Mouse (Mus musculus): ENCODE measurements around the gene Siglecf. TPM values are rescaled to one million over a fixed set of nuclear protein-coding genes. Genes with fewer than 3 reads are reported as not detected.
"Not testable (repeated sequence)": the region's sequence is repeated elsewhere in the genome, so short reads cannot be mapped to it uniquely, and the experiment has no call there.

Gene Siglecf
- polyA plus RNA-seq, 1 experiment from 2014 or later: 0.54 TPM

DNA sequence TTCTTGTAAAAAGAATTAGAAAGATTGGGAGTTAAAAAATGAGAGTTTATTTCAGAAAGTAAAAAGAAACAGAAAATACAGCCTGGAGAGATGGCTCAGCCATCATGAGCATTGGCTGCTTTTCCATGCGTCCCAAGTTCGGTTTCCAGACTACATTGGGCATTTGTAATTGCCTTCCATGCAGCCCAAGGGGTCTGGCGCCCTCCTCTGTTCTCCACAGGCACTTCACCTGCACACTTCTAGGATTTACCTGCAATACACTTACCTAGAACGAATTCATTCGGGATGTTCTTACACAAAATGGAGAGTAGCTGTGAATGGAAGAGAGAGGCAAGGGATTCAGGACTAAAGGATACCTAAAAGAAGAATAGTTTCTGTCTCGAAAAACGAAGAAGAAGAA lies 17.9 kb upstream of the Siglecf start:
- Histone ChIP-seq H3K4me2 (no peak overlapping the region), H3K4me1 (ENCODE audit: control insufficient read depth, insufficient read depth, low read length) (no peaks in the 10 kb centered on the region), H3K36me3 (ENCODE audit: control insufficient read depth, insufficient read depth, low read length) (no peaks in the 10 kb centered on the region), H3K27ac (ENCODE audit: low read depth, low read length) (no peak overlapping the region), H3K9me3 (replicated peaks; ENCODE audit: control insufficient read depth, low read length) (no peaks in the 10 kb centered on the region), H3K4me3 (ENCODE audit: low read depth, low read length) (no peak overlapping the region), H3K9ac (ENCODE audit: low read depth, low read length) (no peak overlapping the region), H3K27me3 (ENCODE audit: control insufficient read depth, insufficient read depth, low read length) (no peaks in the 10 kb centered on the region)
- 29% methylated on average over 5 of the region's 7 CpGs for WGBS (ENCODE audit: insufficient replicate concordance)
- ATAC-seq (replicated peaks; ENCODE audit: insufficient number of reproducible peaks, low FRiP score, low TSS enrichment): no peak

DNA sequence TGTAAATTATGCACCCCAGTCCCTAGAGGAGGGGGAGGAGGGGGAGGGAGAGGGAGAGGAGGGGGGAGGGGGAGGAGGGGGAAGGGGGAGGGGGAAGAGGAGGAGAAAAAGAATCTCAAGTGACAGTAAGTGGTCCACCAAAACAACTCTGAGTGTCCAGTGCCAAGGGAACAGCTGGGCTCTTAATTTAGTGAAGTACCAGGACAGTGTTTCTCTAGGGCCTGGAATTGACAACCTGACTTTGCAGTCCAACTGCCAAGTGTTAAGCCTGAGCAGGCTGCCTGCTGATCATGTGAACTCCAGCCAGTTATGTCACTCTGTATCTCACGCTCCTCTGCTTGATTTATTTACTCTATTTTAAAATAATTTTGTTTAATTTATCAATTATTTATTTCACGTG lies 17.2 kb upstream of the Siglecf start:
- Histone ChIP-seq H3K4me3 (ENCODE audit: low read depth, low read length) (no peak overlapping the region), H3K27ac (ENCODE audit: low read depth, low read length) (no peak overlapping the region), H3K9me3 (replicated peaks; ENCODE audit: control insufficient read depth, low read length) (no peaks in the 10 kb centered on the region), H3K9ac (ENCODE audit: low read depth, low read length) (no peak overlapping the region), H3K36me3 (ENCODE audit: control insufficient read depth, insufficient read depth, low read length) (no peaks in the 10 kb centered on the region), H3K4me2 (no peak overlapping the region), H3K4me1 (ENCODE audit: control insufficient read depth, insufficient read depth, low read length) (no peaks in the 10 kb centered on the region), H3K27me3 (ENCODE audit: control insufficient read depth, insufficient read depth, low read length) (no peaks in the 10 kb centered on the region)
- WGBS (ENCODE audit: insufficient replicate concordance): 56% methylated on average over 2 of the region's 2 CpGs
- ATAC-seq (replicated peaks; ENCODE audit: insufficient number of reproducible peaks, low FRiP score, low TSS enrichment): no peak

DNA sequence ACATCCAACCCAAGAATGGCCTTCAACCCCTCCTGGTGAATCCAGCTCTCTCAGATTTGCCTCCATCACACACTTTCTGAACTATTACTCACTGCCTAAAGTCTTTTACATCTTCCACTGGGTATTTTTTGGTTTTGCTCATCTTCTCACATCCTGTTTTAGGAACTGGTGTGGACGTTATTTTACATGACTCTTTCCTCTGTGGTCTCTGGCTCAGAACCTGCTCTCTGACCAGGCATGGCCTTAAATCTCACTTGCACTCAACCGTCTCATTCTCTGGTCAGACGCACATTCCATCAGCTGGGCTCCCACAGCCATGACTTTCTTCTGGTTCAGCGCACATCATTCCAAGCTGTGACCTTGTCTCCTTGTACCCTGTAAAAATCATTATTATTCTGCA lies 10.4 kb upstream of the Siglecf start:
- Histone ChIP-seq H3K36me3 (ENCODE audit: control insufficient read depth, insufficient read depth, low read length) (no peaks in the 10 kb centered on the region), H3K27me3 (ENCODE audit: control insufficient read depth, insufficient read depth, low read length) (no peaks in the 10 kb centered on the region), H3K4me3 (ENCODE audit: low read depth, low read length) (no peak overlapping the region), H3K4me2 (no peak overlapping the region), H3K4me1 (ENCODE audit: control insufficient read depth, insufficient read depth, low read length) (no peaks in the 10 kb centered on the region), H3K9me3 (replicated peaks; ENCODE audit: control insufficient read depth, low read length) (no peaks in the 10 kb centered on the region), H3K9ac (ENCODE audit: low read depth, low read length) (no peak overlapping the region), H3K27ac (ENCODE audit: low read depth, low read length) (no peak overlapping the region)
- 81% methylated on average over 4 of the region's 4 CpGs for WGBS (ENCODE audit: insufficient replicate concordance)
- ATAC-seq (replicated peaks; ENCODE audit: insufficient number of reproducible peaks, low FRiP score, low TSS enrichment): no peak

DNA sequence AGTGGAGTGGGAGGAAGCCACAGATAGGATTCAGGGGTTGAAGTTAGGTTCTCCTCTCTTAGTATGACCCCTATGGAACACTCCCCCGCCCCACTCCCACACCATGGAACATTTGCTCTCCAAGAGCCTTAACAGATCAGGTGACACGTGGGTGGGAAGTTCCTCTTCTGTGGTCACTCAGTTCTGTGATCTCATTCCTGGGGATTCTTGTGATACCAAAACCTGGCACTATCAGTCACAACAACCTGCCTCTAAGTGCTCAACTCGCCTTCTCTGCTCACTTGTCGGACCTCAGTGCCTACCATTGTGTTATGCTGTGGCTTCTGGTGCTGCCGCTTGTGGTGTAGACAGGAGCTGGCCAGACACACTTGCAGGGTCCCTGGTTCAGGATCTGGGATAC lies 8.0 kb upstream of the Siglecf start:
- Histone ChIP-seq H3K4me3 (ENCODE audit: low read depth, low read length) (no peak overlapping the region), H3K4me1 (ENCODE audit: control insufficient read depth, insufficient read depth, low read length) (no peaks in the 10 kb centered on the region), H3K27me3 (ENCODE audit: control insufficient read depth, insufficient read depth, low read length) (no peaks in the 10 kb centered on the region), H3K9me3 (replicated peaks; ENCODE audit: control insufficient read depth, low read length) (no peaks in the 10 kb centered on the region), H3K27ac (ENCODE audit: low read depth, low read length) (no peak overlapping the region), H3K4me2 (no peak overlapping the region), H3K9ac (ENCODE audit: low read depth, low read length) (no peak overlapping the region), H3K36me3 (ENCODE audit: control insufficient read depth, insufficient read depth, low read length) (no peaks in the 10 kb centered on the region)
- no peak for ATAC-seq (replicated peaks; ENCODE audit: insufficient number of reproducible peaks, low FRiP score, low TSS enrichment)
- WGBS (ENCODE audit: insufficient replicate concordance): 58% methylated on average over 5 of the region's 5 CpGs

DNA sequence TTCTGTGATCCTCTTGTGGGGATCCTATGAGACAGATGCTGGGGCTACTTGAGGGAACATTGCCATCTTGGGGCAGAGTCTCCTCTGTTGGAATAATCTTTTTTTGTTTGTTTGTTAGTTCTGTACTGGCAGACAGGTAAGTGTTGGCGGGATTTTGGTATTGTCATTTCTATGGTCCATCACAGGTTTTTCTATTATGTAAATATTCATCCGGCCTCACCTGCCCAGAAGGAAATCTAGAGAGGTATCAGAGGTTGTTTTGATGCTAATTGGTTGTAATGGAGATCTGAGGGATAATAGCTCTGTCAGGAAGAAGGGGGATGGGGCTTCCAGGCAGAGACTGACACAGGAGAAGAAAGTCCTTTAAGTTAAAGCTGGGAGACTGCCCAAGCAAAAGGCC lies 7.1 kb upstream of the Siglecf start:
- H3K4me3 ChIP-seq (ENCODE audit: low read depth, low read length): no peak overlapping the region
- no peak for ATAC-seq (replicated peaks; ENCODE audit: insufficient number of reproducible peaks, low FRiP score, low TSS enrichment)
- 69% methylated on average over 2 of the region's 2 CpGs for WGBS (ENCODE audit: insufficient replicate concordance)

DNA sequence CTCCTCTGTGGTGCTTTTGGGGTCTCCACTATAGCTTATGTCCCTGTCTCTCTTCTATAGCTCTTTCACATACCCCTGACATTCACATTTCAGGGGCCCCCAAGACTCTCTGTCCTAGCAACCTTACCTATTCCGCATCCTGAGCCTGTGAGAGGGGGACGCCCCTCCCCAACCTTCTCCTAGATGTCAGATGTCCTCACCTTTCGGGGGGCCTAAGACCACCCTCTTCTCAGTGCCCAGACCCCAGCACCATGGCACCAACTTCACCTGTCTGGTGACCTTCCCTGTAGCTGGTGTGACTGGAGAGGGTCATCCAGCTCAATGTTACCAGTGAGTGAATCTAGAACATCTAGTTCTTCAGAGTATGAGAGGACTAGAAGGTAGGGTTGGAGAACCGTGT lies 6.7 kb upstream of the Siglecf start:
- 70% methylated on average over 4 of the region's 4 CpGs for WGBS (ENCODE audit: insufficient replicate concordance)
- ATAC-seq (replicated peaks; ENCODE audit: insufficient number of reproducible peaks, low FRiP score, low TSS enrichment): no peak

More for the DNA sequence above, 7.1 kb upstream of the Siglecf start:
- no peaks in the 10 kb centered on the region for H3K27me3 ChIP-seq (ENCODE audit: control insufficient read depth, insufficient read depth, low read length)
- no peak overlapping the region for H3K4me2 ChIP-seq
- no peaks in the 10 kb centered on the region for H3K9me3 ChIP-seq (replicated peaks; ENCODE audit: control insufficient read depth, low read length)
- H3K36me3 ChIP-seq (ENCODE audit: control insufficient read depth, insufficient read depth, low read length): no peaks in the 10 kb centered on the region
- no peak overlapping the region for H3K27ac ChIP-seq (ENCODE audit: low read depth, low read length)
- no peaks in the 10 kb centered on the region for H3K4me1 ChIP-seq (ENCODE audit: control insufficient read depth, insufficient read depth, low read length)
- H3K9ac ChIP-seq (ENCODE audit: low read depth, low read length): no peak overlapping the region

DNA sequence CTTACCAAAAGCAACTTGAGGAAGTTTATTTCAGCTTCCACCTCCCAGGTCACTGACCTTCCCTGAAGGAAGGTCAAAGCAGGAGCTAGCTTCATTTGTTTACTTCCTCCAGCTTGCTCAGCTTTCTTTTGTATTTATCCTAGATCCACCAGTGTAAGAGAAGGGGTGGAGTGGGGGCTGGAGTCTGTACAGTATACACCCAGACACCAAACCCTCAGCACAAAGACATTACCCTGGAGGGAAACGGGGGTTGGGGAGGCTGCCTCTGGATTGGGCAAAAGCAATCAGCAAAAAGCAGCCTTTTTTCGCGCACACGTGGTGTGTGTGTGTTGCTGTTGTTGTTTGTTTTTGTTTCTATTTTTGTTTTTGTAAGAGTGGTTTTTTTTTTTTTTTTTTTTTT lies 5.0 kb upstream of the Siglecf start:
- no peaks in the 10 kb centered on the region for H3K9me3 ChIP-seq (replicated peaks; ENCODE audit: control insufficient read depth, low read length)
- no peak overlapping the region for H3K4me2 ChIP-seq
- H3K4me3 ChIP-seq (ENCODE audit: low read depth, low read length): no peak overlapping the region
- ATAC-seq (replicated peaks; ENCODE audit: insufficient number of reproducible peaks, low FRiP score, low TSS enrichment): no peak
- 66% methylated on average over 4 of the region's 4 CpGs for WGBS (ENCODE audit: insufficient replicate concordance)
- H3K4me1 ChIP-seq (ENCODE audit: control insufficient read depth, insufficient read depth, low read length): no peaks in the 10 kb centered on the region
- H3K36me3 ChIP-seq (ENCODE audit: control insufficient read depth, insufficient read depth, low read length): no peaks in the 10 kb centered on the region
- no peaks in the 10 kb centered on the region for H3K27me3 ChIP-seq (ENCODE audit: control insufficient read depth, insufficient read depth, low read length)
- H3K27ac ChIP-seq (ENCODE audit: low read depth, low read length): no peak overlapping the region
- no peak overlapping the region for H3K9ac ChIP-seq (ENCODE audit: low read depth, low read length)

More for the DNA sequence above, 6.7 kb upstream of the Siglecf start:
- Histone ChIP-seq H3K27me3 (ENCODE audit: control insufficient read depth, insufficient read depth, low read length) (no peaks in the 10 kb centered on the region), H3K4me3 (ENCODE audit: low read depth, low read length) (no peak overlapping the region), H3K27ac (ENCODE audit: low read depth, low read length) (no peak overlapping the region), H3K4me2 (no peak overlapping the region), H3K4me1 (ENCODE audit: control insufficient read depth, insufficient read depth, low read length) (no peaks in the 10 kb centered on the region), H3K9ac (ENCODE audit: low read depth, low read length) (no peak overlapping the region), H3K36me3 (ENCODE audit: control insufficient read depth, insufficient read depth, low read length) (no peaks in the 10 kb centered on the region), H3K9me3 (replicated peaks; ENCODE audit: control insufficient read depth, low read length) (no peaks in the 10 kb centered on the region)

DNA sequence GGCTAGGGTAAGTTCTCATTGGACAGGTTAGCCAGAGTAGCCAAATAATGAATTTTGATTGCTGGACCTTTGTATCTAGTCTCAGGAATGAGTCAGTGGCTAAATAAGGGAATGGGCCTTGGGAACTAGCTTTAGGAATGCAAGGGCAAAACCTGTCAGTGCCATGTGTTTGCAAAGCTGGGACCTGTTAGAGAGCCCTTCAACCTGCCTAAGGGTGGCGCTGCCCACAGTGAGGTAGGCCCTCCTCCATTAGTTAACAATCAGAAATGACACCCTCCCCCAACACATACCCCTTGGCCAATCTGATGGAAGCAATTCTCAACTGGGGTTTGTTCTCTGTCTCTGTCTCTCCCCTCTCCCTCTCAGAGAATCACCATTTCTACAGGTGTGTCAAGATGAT lies 4.6 kb upstream of the Siglecf start:
- Histone ChIP-seq H3K4me3 (ENCODE audit: low read depth, low read length) (no peak overlapping the region), H3K4me2 (no peak overlapping the region), H3K27me3 (ENCODE audit: control insufficient read depth, insufficient read depth, low read length) (no peaks in the 10 kb centered on the region), H3K9ac (ENCODE audit: low read depth, low read length) (no peak overlapping the region), H3K27ac (ENCODE audit: low read depth, low read length) (no peak overlapping the region), H3K36me3 (ENCODE audit: control insufficient read depth, insufficient read depth, low read length) (no peaks in the 10 kb centered on the region), H3K4me1 (ENCODE audit: control insufficient read depth, insufficient read depth, low read length) (no peaks in the 10 kb centered on the region), H3K9me3 (replicated peaks; ENCODE audit: control insufficient read depth, low read length) (no peaks in the 10 kb centered on the region)
- ATAC-seq (replicated peaks; ENCODE audit: insufficient number of reproducible peaks, low FRiP score, low TSS enrichment): no peak
- WGBS (ENCODE audit: insufficient replicate concordance): 79% methylated on average over 1 of the region's 1 CpGs

DNA sequence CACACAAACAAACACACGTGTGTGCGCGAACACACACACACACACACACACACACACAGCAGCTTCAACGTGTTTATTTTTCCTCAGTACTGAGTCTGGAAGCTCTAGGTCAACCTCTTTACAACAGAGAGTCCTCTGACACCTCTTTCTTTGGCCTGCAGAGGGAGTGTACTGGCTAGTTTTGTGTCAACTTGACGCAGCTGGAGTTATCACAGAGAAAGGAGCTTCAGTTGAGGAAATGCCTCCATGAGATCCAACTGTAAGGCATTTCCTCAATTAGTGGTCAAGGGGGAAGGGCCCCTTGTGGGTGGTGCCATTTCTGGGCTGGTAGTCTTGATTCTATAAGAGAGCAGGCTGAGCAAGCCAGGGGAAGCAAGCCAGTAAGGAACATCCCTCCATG lies 1.5 kb upstream of the Siglecf start:
- not testable (repeated sequence) for H3K27me3 ChIP-seq (ENCODE audit: control insufficient read depth, insufficient read depth, low read length); H3K4me1 ChIP-seq (ENCODE audit: control insufficient read depth, insufficient read depth, low read length); H3K4me2 ChIP-seq; H3K36me3 ChIP-seq (ENCODE audit: control insufficient read depth, insufficient read depth, low read length); H3K4me3 ChIP-seq (ENCODE audit: low read depth, low read length); ATAC-seq (replicated peaks; ENCODE audit: insufficient number of reproducible peaks, low FRiP score, low TSS enrichment); H3K9ac ChIP-seq (ENCODE audit: low read depth, low read length); H3K9me3 ChIP-seq (replicated peaks; ENCODE audit: control insufficient read depth, low read length); H3K27ac ChIP-seq (ENCODE audit: low read depth, low read length)
- 59% methylated on average over 5 of the region's 5 CpGs for WGBS (ENCODE audit: insufficient replicate concordance)

All from heart, embryonic 11.5 days (tissue).